Mouse (Mus musculus) cortical plate, adult 2 months (tissue): Measurements from ENCODE around the gene Phactr3.

Source experiments
- CTCF ChIP-seq: fragments of 200-500 bp; IDR thresholded peaks from 2 replicates; pipeline ENCODE4 v1.5.1; 2011; ENCODE audit warnings: mild to moderate bottlenecking, control low read depth, low read length; ENCODE audit not compliant: insufficient read depth; ENCODE audit errors: extremely low read depth
- POLR2A ChIP-seq: fragments of 200-500 bp; IDR thresholded peaks from 2 replicates; pipeline ENCODE4 v1.6.1; 2011; ENCODE audit warnings: mild to moderate bottlenecking, low read length, control low read depth; ENCODE audit not compliant: insufficient read depth; ENCODE audit errors: extremely low read depth

DNA sequence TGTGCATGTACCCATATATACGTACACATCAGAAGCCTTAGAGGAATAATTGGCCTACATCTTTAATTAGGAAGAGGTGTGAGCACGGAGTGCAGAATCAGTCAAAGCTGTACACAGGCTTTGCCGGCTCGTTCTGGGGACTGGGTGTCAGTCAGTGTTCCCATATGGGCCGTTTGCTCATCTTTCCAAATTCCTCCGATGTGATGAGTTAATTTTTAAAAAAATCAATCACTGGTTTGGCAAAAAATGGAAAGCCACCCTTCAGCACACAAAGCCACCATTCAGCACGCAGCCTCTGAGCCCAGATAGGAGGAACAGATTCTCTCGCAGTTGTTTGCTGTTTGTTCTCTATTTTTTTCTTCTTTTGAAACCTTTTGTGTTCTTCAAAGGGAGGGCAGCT lies 110.5 kb downstream of the Phactr3 start:
- TF ChIP-seq CTCF = no peak
- no peak for TF ChIP-seq POLR2A
